Mouse (Mus musculus): ENCODE results near the gene Tmem220. TPM values are rescaled to one million over a fixed set of nuclear protein-coding genes. Genes with fewer than 3 reads are reported as not detected.
A peak's percentile ranks its signal among the peaks of the same experiment; 100 is the strongest.

Gene Tmem220
- polyA plus RNA-seq, 1 experiment from 2014 or later, result 1.8 TPM

GRCm38 (mm10) chr11:67023802-67024340, 1.1 kb upstream of the Tmem220 start:
- Histone ChIP-seq H3K27ac (no peak overlapping the region), H3K9ac (ENCODE audit: low read depth, low read length) (no peak overlapping the region), H3K9me3 (replicated peaks; ENCODE audit: low read length) (no peaks in the 10 kb centered on the region), H3K4me1 (replicated peaks; ENCODE audit: insufficient read depth, low read length) (0 out of 2 replicates have a peak, but pooled peaks cover 3% of the 10 kb centered on the region), H3K27me3 (ENCODE audit: insufficient read depth, low read length) (no peaks in the 10 kb centered on the region), H3K4me3 (replicated peaks; ENCODE audit: low read depth, low read length) (no peak overlapping the region), H3K4me2 (ENCODE audit: low read length) (peak overlapping the region; percentile 45; the same call in 1 of the 2 replicates), H3K36me3 (ENCODE audit: insufficient read depth, low read length) (no peaks in the 10 kb centered on the region)
- ATAC-seq (replicated peaks; ENCODE audit: low FRiP score, low read depth), result no peak
- 44% methylated on average over 6 of the region's 6 CpGs for WGBS
- DNase-seq (ENCODE audit: low spot score), result no peak
- no peak for TF ChIP-seq CTCF (IDR thresholded peaks at IDR 0.05; ENCODE audit: low read depth)

GRCm38 (mm10) chr11:67030904-67031602, 6.1 kb downstream of the Tmem220 start:
- H3K4me3 ChIP-seq (replicated peaks; ENCODE audit: low read depth, low read length), result no peak overlapping the region
- 57% methylated on average over 16 of the region's 16 CpGs for WGBS
- no peak overlapping the region for H3K9ac ChIP-seq (ENCODE audit: low read depth, low read length)
- no peaks in the 10 kb centered on the region for H3K9me3 ChIP-seq (replicated peaks; ENCODE audit: low read length)
- no peaks in the 10 kb centered on the region for H3K4me1 ChIP-seq (replicated peaks; ENCODE audit: insufficient read depth, low read length)
- no peaks in the 10 kb centered on the region for H3K36me3 ChIP-seq (ENCODE audit: insufficient read depth, low read length)
- H3K27me3 ChIP-seq (ENCODE audit: insufficient read depth, low read length), result no peaks in the 10 kb centered on the region
- no peak overlapping the region for H3K27ac ChIP-seq
- DNase-seq (ENCODE audit: low spot score) (no peak), ATAC-seq (replicated peaks; ENCODE audit: low FRiP score, low read depth) (0 out of 2 replicates have a peak, but pooled peaks have one; percentile 40)
- peak; percentile 4; the same call in 1 of the 2 replicates for TF ChIP-seq CTCF (IDR thresholded peaks at IDR 0.05; ENCODE audit: low read depth)
- H3K4me2 ChIP-seq (ENCODE audit: low read length), result no peak overlapping the region

- 62% methylated on average over 2 of the region's 2 CpGs for WGBS
- no peak for TF ChIP-seq CTCF (IDR thresholded peaks at IDR 0.05; ENCODE audit: low read depth)
- no peaks in the 10 kb centered on the region for H3K27me3 ChIP-seq (ENCODE audit: insufficient read depth, low read length)
- H3K4me2 ChIP-seq (ENCODE audit: low read length), result no peak overlapping the region
- no peak overlapping the region for H3K27ac ChIP-seq
- no peak for DNase-seq (ENCODE audit: low spot score)
- no peaks in the 10 kb centered on the region for H3K36me3 ChIP-seq (ENCODE audit: insufficient read depth, low read length)
- H3K9me3 ChIP-seq (replicated peaks; ENCODE audit: low read length), result no peaks in the 10 kb centered on the region
- H3K9ac ChIP-seq (ENCODE audit: low read depth, low read length), result no peak overlapping the region
- ATAC-seq (replicated peaks; ENCODE audit: low FRiP score, low read depth), result no peak
- no peaks in the 10 kb centered on the region for H3K4me1 ChIP-seq (replicated peaks; ENCODE audit: insufficient read depth, low read length)
- no peak overlapping the region for H3K4me3 ChIP-seq (replicated peaks; ENCODE audit: low read depth, low read length)
These were observed 6.6 kb downstream of the Tmem220 start for GRCm38 (mm10) chr11:67031603-67031915.

GRCm38 (mm10) chr11:67034775-67035485, 10.0 kb downstream of the Tmem220 start:
- no peak for TF ChIP-seq CTCF (IDR thresholded peaks at IDR 0.05; ENCODE audit: low read depth)
- WGBS, result 70% methylated on average over 4 of the region's 4 CpGs

GRCm38 (mm10) chr11:67036229-67036628, 11.3 kb downstream of the Tmem220 start:
- Histone ChIP-seq H3K4me1 (replicated peaks; ENCODE audit: insufficient read depth, low read length) (no peaks in the 10 kb centered on the region), H3K4me2 (ENCODE audit: low read length) (no peak overlapping the region), H3K9ac (ENCODE audit: low read depth, low read length) (no peak overlapping the region), H3K27me3 (ENCODE audit: insufficient read depth, low read length) (no peaks in the 10 kb centered on the region), H3K4me3 (replicated peaks; ENCODE audit: low read depth, low read length) (no peak overlapping the region), H3K9me3 (replicated peaks; ENCODE audit: low read length) (no peaks in the 10 kb centered on the region), H3K36me3 (ENCODE audit: insufficient read depth, low read length) (peaks cover 19% of the 10 kb centered on the region; the same call in 1 of the 2 replicates), H3K27ac (no peak overlapping the region)
- TF ChIP-seq CTCF (IDR thresholded peaks at IDR 0.05; ENCODE audit: low read depth), result no peak
- DNase-seq (ENCODE audit: low spot score) (no peak), ATAC-seq (replicated peaks; ENCODE audit: low FRiP score, low read depth) (no peak)
- WGBS, result 85% methylated on average over 6 of the region's 6 CpGs

More at GRCm38 (mm10) chr11:67034775-67035485, 10.0 kb downstream of the Tmem220 start:
- Histone ChIP-seq H3K4me2 (ENCODE audit: low read length) (no peak overlapping the region), H3K9ac (ENCODE audit: low read depth, low read length) (no peak overlapping the region), H3K4me1 (replicated peaks; ENCODE audit: insufficient read depth, low read length) (no peaks in the 10 kb centered on the region), H3K9me3 (replicated peaks; ENCODE audit: low read length) (no peaks in the 10 kb centered on the region), H3K27ac (no peak overlapping the region), H3K27me3 (ENCODE audit: insufficient read depth, low read length) (no peaks in the 10 kb centered on the region), H3K4me3 (replicated peaks; ENCODE audit: low read depth, low read length) (no peak overlapping the region), H3K36me3 (ENCODE audit: insufficient read depth, low read length) (peaks cover 6% of the 10 kb centered on the region; the same call in 1 of the 2 replicates)
- ATAC-seq (replicated peaks; ENCODE audit: low FRiP score, low read depth) (no peak), DNase-seq (ENCODE audit: low spot score) (no peak)

GRCm38 (mm10) chr11:67036892-67037291, 11.9 kb downstream of the Tmem220 start:
- no peak overlapping the region for H3K27ac ChIP-seq
- TF ChIP-seq CTCF (IDR thresholded peaks at IDR 0.05; ENCODE audit: low read depth), result no peak
- no peaks in the 10 kb centered on the region for H3K27me3 ChIP-seq (ENCODE audit: insufficient read depth, low read length)
- H3K9ac ChIP-seq (ENCODE audit: low read depth, low read length), result no peak overlapping the region
- ATAC-seq (replicated peaks; ENCODE audit: low FRiP score, low read depth) (no peak), DNase-seq (ENCODE audit: low spot score) (no peak)
- no peak overlapping the region for H3K4me2 ChIP-seq (ENCODE audit: low read length)
- 94% methylated on average over 9 of the region's 9 CpGs for WGBS
- peaks cover 24% of the 10 kb centered on the region; the same call in 1 of the 2 replicates for H3K36me3 ChIP-seq (ENCODE audit: insufficient read depth, low read length)
- no peaks in the 10 kb centered on the region for H3K4me1 ChIP-seq (replicated peaks; ENCODE audit: insufficient read depth, low read length)
- H3K9me3 ChIP-seq (replicated peaks; ENCODE audit: low read length), result no peaks in the 10 kb centered on the region
- H3K4me3 ChIP-seq (replicated peaks; ENCODE audit: low read depth, low read length), result no peak overlapping the region
